Mouse (Mus musculus) adrenal gland, adult 2 months (tissue): ENCODE measurements around the gene Pgm2l1. TPM values are rescaled to one million over a fixed set of nuclear protein-coding genes. Genes with fewer than 3 reads are reported as not detected.
"Not testable (repeated sequence)": the region's sequence is repeated elsewhere in the genome, so short reads cannot be mapped to it uniquely, and the experiment has no call there.

Experiments
- DNase-seq: peaks from one replicate; pipeline ENCODE4 v3.0.0; 2021
- polyA plus RNA-seq: library from polyadenylated mRNA; depleted of rRNA; stranded (reverse); fragments of >200 nt; gene quantifications from 2 replicates; pipeline ENCODE4 v1.2.3, GENCODE M21; 2012
- total RNA-seq, 2 experiments: library from RNA; stranded (reverse); gene quantifications; 2 replicates each; pipeline ENCODE4 v1.2.3; 2021

Gene Pgm2l1
- total and polyA plus RNA-seq, 3 experiments: 2.9 to 5.6 (median 4.1) TPM

GRCm38 (mm10) chr7:100228957-100229356 is 1.8 kb downstream of the Pgm2l1 start:
- DNase-seq: no peak

- DNase-seq: no peak
Observed at GRCm38 (mm10) chr7:100230646-100231045, 3.5 kb downstream of the Pgm2l1 start.

GRCm38 (mm10) chr7:100231661-100232060 is 4.5 kb downstream of the Pgm2l1 start:
- DNase-seq: no peak

- no peak for DNase-seq
Observed at GRCm38 (mm10) chr7:100233681-100234080, 6.5 kb downstream of the Pgm2l1 start.

GRCm38 (mm10) chr7:100234264-100234885 is 7.2 kb downstream of the Pgm2l1 start:
- DNase-seq: peak; percentile 44

- no peak for DNase-seq
Observed at GRCm38 (mm10) chr7:100238271-100238670, 11.1 kb downstream of the Pgm2l1 start.

- no peak for DNase-seq
Observed at GRCm38 (mm10) chr7:100240601-100241000, 13.4 kb downstream of the Pgm2l1 start.

GRCm38 (mm10) chr7:100243007-100243406 is 15.8 kb downstream of the Pgm2l1 start:
- no peak for DNase-seq

- DNase-seq: no peak
Observed at GRCm38 (mm10) chr7:100244225-100244624, 17.0 kb downstream of the Pgm2l1 start.

GRCm38 (mm10) chr7:100245176-100245575 is 18.0 kb downstream of the Pgm2l1 start:
- no peak for DNase-seq

GRCm38 (mm10) chr7:100250667-100251066 is 23.5 kb downstream of the Pgm2l1 start:
- DNase-seq: peak; percentile 25

- peak; percentile 52 for DNase-seq
Observed at GRCm38 (mm10) chr7:100262350-100262749, 35.2 kb downstream of the Pgm2l1 start.

- not testable (repeated sequence) for DNase-seq
Observed at GRCm38 (mm10) chr7:100264934-100265333, 37.7 kb downstream of the Pgm2l1 start.

GRCm38 (mm10) chr7:100272369-100272768 is 45.2 kb downstream of the Pgm2l1 start:
- no peak for DNase-seq

- DNase-seq: no peak
Observed at GRCm38 (mm10) chr7:100274507-100274906, 47.3 kb downstream of the Pgm2l1 start.

GRCm38 (mm10) chr7:100276397-100276796 is 49.2 kb downstream of the Pgm2l1 start:
- DNase-seq: no peak

- peak; percentile 54 for DNase-seq
Observed at GRCm38 (mm10) chr7:100279803-100280202, 52.6 kb downstream of the Pgm2l1 start.

GRCm38 (mm10) chr7:100281596-100281995 is 54.4 kb downstream of the Pgm2l1 start:
- DNase-seq: no peak

GRCm38 (mm10) chr7:100283298-100283697 is 56.1 kb downstream of the Pgm2l1 start:
- DNase-seq: no peak

- no peak for DNase-seq
Observed at GRCm38 (mm10) chr7:100285383-100285782, 58.2 kb downstream of the Pgm2l1 start, which contains the start of gene P4ha3. Gene P4ha3 (plus strand): TSS chr7:100285520.

GRCm38 (mm10) chr7:100287748-100288578 is 60.8 kb downstream of the Pgm2l1 start:
- DNase-seq: peak; percentile 75

GRCm38 (mm10) chr7:100288622-100289021 is 61.4 kb downstream of the Pgm2l1 start:
- DNase-seq: no peak

- DNase-seq: no peak
Observed at GRCm38 (mm10) chr7:100293546-100293945, 66.4 kb downstream of the Pgm2l1 start.
